Mouse (Mus musculus) macrophage (primary cell): ENCODE data around the gene Dnmt3a. TPM values are rescaled to one million over a fixed set of nuclear protein-coding genes. Genes with fewer than 3 reads are reported as not detected.

Experiments used
- H3K27ac ChIP-seq: fragments of 350-480 bp; formaldehyde crosslinking; 2 replicates; pipeline ENCODE4 v1.9.0; 2021
- H3K36me3 ChIP-seq: fragments of 350-480 bp; formaldehyde crosslinking; 2 replicates; pipeline ENCODE4 v1.9.0; 2021; ENCODE audit errors: inconsistent target
- H3K4me3 ChIP-seq: fragments of 350-480 bp; formaldehyde crosslinking; 2 replicates; pipeline ENCODE4 v1.9.0; 2021; ENCODE audit errors: inconsistent target
- H3K79me2 ChIP-seq: fragments of 350-480 bp; formaldehyde crosslinking; 2 replicates; pipeline ENCODE4 v1.9.0; 2021; ENCODE audit errors: inconsistent target
- WGBS: methylation state at CpG from one replicate; pipeline ENCODE4 v1.1.7; 2026; ENCODE audit warnings: inconsistent platforms; ENCODE audit not compliant: missing documents; 5-methylcytosine and 5-hydroxymethylcytosine counted together
- polyA plus RNA-seq: library from polyadenylated mRNA; stranded (reverse); fragments of 250-400 nt; gene quantifications from 3 replicates; pipeline ENCODE4 v1.2.4, GENCODE M21; 2018; ENCODE audit warnings: inconsistent platforms

Dnmt3a gene
- polyA plus RNA-seq, 1 experiment from 2014 or later = 253 TPM

GRCm38 (mm10) chr12:3843918-3844317 is 38.1 kb downstream of the Dnmt3a start:
- 96% methylated on average over 6 of the region's 7 CpGs for WGBS
- Histone ChIP-seq H3K79me2 (peaks cover 75% of the 10 kb centered on the region), H3K27ac (no peak overlapping the region), H3K36me3 (peaks cover 44% of the 10 kb centered on the region), H3K4me3 (no peak overlapping the region)

GRCm38 (mm10) chr12:3844335-3844734 is 38.5 kb downstream of the Dnmt3a start:
- Histone ChIP-seq H3K27ac (no peak overlapping the region), H3K36me3 (peaks cover 42% of the 10 kb centered on the region), H3K79me2 (peaks cover 75% of the 10 kb centered on the region), H3K4me3 (no peak overlapping the region)
- 86% methylated on average over 5 of the region's 5 CpGs for WGBS

- H3K79me2 ChIP-seq = peaks cover 80% of the 10 kb centered on the region
- WGBS = 94% methylated on average over 5 of the region's 13 CpGs
- H3K4me3 ChIP-seq = no peak overlapping the region
- H3K27ac ChIP-seq = no peak overlapping the region
- H3K36me3 ChIP-seq = peaks cover 42% of the 10 kb centered on the region
Observed at GRCm38 (mm10) chr12:3849481-3849880, 43.7 kb downstream of the Dnmt3a start.

DNA sequence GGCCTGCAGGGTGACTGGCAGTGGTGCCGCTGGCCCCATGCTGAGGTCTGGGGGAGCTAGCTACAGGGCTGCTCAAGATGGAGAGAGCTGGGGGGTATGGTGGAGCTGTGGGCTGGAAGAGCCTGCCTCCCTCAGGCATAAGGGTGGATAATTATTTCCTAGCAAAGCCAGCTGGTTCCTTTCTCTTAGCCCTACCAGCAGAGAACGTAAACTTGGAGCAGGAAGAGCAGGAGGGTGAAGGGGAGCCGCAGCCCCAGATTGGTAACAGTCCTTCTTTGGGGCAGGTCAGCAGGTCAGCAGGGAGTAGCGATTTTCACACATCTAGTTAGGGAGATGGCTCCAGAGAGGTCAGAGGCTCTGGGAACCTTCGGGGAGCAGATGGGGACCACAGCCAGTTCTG is 44.4 kb downstream of the Dnmt3a start:
- H3K36me3 ChIP-seq = peaks cover 35% of the 10 kb centered on the region
- no peak overlapping the region for H3K27ac ChIP-seq
- no peak overlapping the region for H3K4me3 ChIP-seq
- peaks cover 73% of the 10 kb centered on the region for H3K79me2 ChIP-seq
- WGBS = 91% methylated on average over 5 of the region's 5 CpGs

DNA sequence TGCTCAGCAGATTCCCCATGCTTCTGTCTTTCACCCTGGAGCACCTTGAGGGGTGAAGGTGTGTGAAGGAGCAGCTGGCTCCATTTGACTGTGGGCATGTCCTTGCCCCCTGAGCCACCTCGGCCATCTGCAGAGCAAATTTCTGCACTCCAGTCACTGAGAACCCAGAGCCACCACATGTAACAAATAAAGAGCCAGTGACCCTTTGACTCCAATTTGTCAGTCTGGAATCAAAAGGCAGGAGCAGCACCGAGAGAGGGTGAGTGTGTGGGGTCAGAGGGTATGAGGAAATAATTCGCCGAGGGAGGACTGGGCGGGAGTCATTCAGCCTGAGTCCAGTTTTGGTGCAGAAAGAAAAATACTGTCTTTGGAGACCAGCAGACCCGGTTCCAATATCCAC is 44.9 kb downstream of the Dnmt3a start:
- WGBS = 90% methylated on average over 6 of the region's 6 CpGs
- H3K79me2 ChIP-seq = peaks cover 67% of the 10 kb centered on the region
- H3K36me3 ChIP-seq = peaks cover 32% of the 10 kb centered on the region
- no peak overlapping the region for H3K4me3 ChIP-seq
- H3K27ac ChIP-seq = no peak overlapping the region

- 89% methylated on average over 4 of the region's 4 CpGs for WGBS
- peaks cover 32% of the 10 kb centered on the region for H3K36me3 ChIP-seq
Observed at GRCm38 (mm10) chr12:3851179-3851578, 45.4 kb downstream of the Dnmt3a start.

DNA sequence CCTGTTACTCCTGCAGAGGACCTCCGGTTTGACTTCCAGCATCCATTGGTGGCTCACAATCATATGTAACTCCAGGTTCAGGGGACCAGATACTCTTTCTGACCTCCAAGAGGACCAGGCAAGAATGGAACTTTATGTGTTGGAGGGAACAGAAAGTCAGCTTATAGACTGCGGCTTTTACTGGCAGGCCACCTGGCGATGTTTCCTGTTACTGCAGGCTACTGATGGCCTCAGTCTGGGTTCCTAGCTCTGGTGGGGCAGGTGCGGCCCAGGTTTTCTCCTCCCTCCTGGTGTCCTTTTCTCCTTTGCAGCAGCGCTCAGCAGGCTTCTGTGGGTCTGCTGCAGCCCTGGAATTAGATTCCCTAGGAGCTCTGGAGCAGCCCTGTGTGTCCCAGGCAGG is 46.7 kb downstream of the Dnmt3a start:
- Histone ChIP-seq H3K27ac (no peak overlapping the region), H3K4me3 (no peak overlapping the region), H3K79me2 (peaks cover 64% of the 10 kb centered on the region), H3K36me3 (peaks cover 32% of the 10 kb centered on the region)
- WGBS = 32% methylated on average over 5 of the region's 5 CpGs

More at GRCm38 (mm10) chr12:3851179-3851578, 45.4 kb downstream of the Dnmt3a start:
- Histone ChIP-seq H3K27ac (no peak overlapping the region), H3K4me3 (no peak overlapping the region), H3K79me2 (peaks cover 63% of the 10 kb centered on the region; the same call in 1 of the 2 replicates)

- Histone ChIP-seq H3K4me3 (no peak overlapping the region), H3K27ac (peak overlapping the region; percentile 99), H3K36me3 (peaks cover 20% of the 10 kb centered on the region), H3K79me2 (peaks cover 67% of the 10 kb centered on the region)
- 54% methylated on average over 3 of the region's 4 CpGs for WGBS
Observed at GRCm38 (mm10) chr12:3854419-3854818, 48.6 kb downstream of the Dnmt3a start.

DNA sequence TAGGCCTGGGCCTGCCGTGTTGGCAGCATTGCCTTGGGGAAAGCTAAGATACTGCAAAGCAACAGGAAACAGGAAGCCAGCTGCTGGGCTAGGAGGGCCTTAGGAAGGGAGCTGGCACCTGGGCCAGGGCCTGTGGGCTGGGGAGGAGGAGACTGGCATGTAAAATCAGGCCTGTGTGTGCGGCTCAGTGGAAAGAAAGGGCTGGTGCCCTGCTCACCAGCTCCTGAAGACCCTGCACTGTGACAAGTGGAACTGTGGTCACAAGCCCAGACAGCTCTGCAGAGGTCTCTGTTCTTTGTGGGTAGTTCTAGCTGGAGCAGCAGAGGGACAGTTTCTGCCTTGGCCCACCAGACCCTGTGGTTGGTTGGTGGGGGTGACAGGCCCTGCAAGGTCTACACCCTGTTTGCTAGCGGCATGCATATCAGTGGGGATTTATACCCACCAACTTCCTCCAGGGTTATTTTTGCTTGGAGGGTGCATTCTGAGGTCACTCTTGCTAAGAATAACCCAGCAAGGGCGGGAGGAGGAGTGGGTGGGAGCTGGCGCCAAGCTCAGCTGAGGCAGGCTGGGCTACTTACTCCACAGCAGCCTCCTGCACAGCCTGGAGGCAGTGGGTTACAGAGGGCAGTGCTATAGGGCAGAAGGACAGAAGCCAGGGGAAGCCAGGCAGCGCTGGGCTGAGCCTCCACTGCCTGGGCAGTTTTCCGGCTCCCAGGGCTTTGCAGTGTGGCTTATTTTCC is 50.1 kb downstream of the Dnmt3a start:
- Histone ChIP-seq H3K36me3 (peaks cover 13% of the 10 kb centered on the region), H3K4me3 (no peak overlapping the region), H3K27ac (peak overlapping the region; percentile 99), H3K79me2 (peaks cover 67% of the 10 kb centered on the region)
- 1% methylated on average over 7 of the region's 7 CpGs for WGBS

DNA sequence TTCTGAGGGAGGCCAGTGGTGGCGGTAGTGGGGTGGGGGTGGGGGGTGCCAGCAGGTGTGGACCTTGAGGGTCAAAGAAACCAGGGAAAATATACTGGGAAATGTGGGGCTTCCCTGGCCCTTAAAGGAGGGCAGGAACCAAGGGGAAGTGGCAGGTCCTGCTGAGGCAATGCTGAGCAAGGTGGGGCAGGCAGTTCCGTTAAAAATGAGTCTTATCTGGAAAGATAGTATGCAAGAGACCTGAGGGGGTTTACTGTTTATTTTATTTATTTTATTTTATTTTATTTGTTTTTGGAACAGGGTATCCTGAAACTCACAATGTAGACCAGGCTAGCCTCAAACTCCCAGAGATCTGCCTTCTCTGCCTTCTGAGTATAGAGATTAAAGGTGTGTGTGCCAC is 50.9 kb downstream of the Dnmt3a start:
- Histone ChIP-seq H3K79me2 (peaks cover 68% of the 10 kb centered on the region), H3K4me3 (no peak overlapping the region), H3K36me3 (0 out of 2 replicates have a peak, but pooled peaks cover 8% of the 10 kb centered on the region), H3K27ac (peak overlapping the region; percentile 99)
- WGBS = 60% methylated on average over 1 of the region's 2 CpGs

DNA sequence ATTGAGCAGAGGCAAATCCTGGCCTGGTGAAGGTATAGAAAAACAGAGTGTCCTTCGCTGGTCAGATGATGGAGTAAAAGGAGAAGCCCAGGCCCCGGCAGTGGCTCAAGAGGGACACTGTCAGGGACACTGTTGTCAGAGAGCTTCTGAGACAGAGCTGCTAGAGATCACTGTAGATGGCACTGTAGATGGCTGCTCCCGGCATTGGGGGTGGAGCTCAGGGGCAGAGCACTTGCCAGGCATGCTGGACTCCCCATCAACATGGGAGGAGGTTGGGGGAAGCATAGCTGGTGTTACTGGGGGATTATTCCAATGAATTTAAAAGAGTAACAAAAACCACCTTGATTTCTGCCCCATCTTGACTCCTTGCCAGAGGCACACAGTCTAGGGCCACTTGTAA is 51.4 kb downstream of the Dnmt3a start:
- WGBS = 70% methylated on average over 3 of the region's 3 CpGs

GRCm38 (mm10) chr12:3857773-3858172 is 52.0 kb downstream of the Dnmt3a start:
- 82% methylated on average over 9 of the region's 9 CpGs for WGBS
- peaks cover 71% of the 10 kb centered on the region for H3K79me2 ChIP-seq
- H3K27ac ChIP-seq = peak overlapping the region; percentile 99
- H3K4me3 ChIP-seq = no peak overlapping the region
- H3K36me3 ChIP-seq = 0 out of 2 replicates have a peak, but pooled peaks cover 8% of the 10 kb centered on the region

More for the DNA sequence above, 51.4 kb downstream of the Dnmt3a start:
- Histone ChIP-seq H3K79me2 (peaks cover 71% of the 10 kb centered on the region), H3K4me3 (no peak overlapping the region), H3K27ac (peak overlapping the region; percentile 99), H3K36me3 (0 out of 2 replicates have a peak, but pooled peaks cover 8% of the 10 kb centered on the region)

GRCm38 (mm10) chr12:3858754-3859153 is 52.9 kb downstream of the Dnmt3a start:
- Histone ChIP-seq H3K4me3 (no peak overlapping the region), H3K27ac (peak overlapping the region; percentile 99; the same call in 1 of the 2 replicates), H3K79me2 (peaks cover 71% of the 10 kb centered on the region), H3K36me3 (0 out of 2 replicates have a peak, but pooled peaks cover 8% of the 10 kb centered on the region)
- WGBS = 97% methylated on average over 4 of the region's 4 CpGs

DNA sequence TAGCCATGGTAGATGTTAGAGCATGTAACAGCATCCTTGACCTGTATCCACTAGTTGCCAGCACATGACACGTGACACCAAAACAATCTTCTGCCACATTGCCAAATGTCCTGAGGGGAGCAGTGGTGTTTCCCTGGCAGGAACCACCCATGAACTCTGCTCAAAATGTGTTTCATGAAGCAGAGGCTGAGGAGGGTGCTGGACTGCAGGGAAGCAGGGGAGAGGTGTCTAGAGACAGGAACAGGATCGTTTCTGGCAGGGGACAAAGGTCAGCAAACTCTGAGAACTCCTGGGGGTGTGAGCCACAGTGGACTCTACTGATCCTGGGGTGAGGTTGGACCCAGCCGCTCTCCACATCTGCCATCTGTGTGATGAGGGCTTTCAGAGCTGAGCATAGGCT is 53.7 kb downstream of the Dnmt3a start:
- Histone ChIP-seq H3K4me3 (no peak overlapping the region), H3K36me3 (0 out of 2 replicates have a peak, but pooled peaks cover 8% of the 10 kb centered on the region), H3K27ac (peak overlapping the region; percentile 98), H3K79me2 (peaks cover 77% of the 10 kb centered on the region)
- 98% methylated on average over 3 of the region's 3 CpGs for WGBS

- Histone ChIP-seq H3K79me2 (peaks cover 82% of the 10 kb centered on the region), H3K27ac (peak overlapping the region; percentile 98), H3K4me3 (no peak overlapping the region), H3K36me3 (peaks cover 11% of the 10 kb centered on the region; the same call in 1 of the 2 replicates)
- 91% methylated on average over 5 of the region's 5 CpGs for WGBS
Observed at GRCm38 (mm10) chr12:3860005-3860404, 54.2 kb downstream of the Dnmt3a start.
